Mouse (Mus musculus): ENCODE results near the gene Nek3. TPM values are rescaled to one million over a fixed set of nuclear protein-coding genes. Genes with fewer than 3 reads are reported as not detected.

Gene Nek3
- total and polyA plus RNA-seq, 3 experiments = 3.4 to 4.7 (median 4.4) TPM

DNA sequence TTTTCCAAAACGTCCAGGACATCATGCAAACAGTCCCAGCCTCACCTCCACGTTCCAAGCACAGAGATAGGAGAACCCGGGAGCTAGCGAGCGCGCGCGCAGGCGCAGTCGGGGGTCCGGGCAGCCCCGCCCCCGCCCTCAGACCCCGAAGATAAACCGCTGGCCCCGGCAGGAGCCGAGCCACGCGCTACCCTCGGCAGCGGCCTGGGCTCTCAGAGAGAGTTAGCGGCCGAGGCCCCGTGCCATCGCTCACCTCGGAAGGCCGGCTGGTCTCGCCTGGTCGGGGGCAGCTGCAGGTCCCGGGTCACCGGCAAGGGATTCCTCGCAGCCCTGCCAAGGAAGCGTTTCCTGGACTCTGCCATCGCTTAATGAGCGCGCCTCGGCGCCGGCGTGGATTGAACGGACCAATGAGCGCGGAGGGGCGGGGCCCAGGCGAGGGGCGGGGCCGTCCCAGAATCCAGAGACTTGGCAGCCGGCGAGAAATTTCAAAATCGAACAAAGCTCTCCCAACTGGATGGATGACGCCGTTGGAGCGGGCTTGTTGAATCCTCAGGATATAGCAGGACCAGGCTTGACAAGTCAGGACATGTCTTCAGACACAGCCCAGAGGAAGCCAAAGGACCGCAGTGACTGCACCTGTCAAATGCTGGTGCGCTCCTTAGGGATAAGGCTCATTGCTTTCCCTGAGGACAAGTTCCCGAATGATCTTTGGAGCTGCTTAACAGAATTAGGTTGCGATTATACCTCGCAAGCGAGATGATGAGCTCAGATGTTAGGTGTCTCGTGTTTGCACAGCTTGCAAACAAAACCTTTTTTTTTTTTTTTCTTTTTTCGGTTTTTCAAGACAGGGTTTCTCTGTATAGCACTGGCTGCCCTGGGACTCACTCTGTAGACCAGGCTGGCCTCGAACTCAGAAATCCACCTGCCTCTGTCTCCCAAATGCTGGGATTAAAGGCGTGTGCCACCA is 19.5 kb upstream of the Nek3 start, which contains the start of gene Ckap2 (continued):
- TF ChIP-seq USF2 (conservative IDR thresholded peaks at IDR 0.05; ENCODE audit: low read depth, low read length) = no peak

DNA sequence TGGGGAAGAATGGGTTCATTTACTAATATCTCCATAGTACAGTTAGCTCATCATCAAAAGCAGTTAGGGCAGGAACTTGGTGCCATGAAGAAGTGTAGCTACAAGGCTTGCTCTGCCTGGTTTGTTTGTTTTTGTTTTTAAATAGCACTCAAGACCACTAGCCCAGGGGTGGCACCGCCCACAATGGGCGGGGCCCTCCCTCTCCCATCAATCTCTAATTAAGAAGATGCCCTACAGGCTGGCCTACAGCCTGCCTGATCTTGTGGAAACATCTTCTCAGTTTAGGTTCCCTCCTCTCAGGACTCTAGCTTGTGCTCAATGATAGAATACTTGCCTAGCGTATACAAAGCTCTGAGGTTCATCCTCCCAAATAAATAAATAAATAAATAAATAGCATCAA is 18.6 kb upstream of the Nek3 start:
- peaks cover 3 to 11% of the 10 kb centered on the region in 2 experiments; a peak in 3 of 4 replicates for H3K4me1 ChIP-seq (ENCODE audit: control insufficient read depth in 1 of 2, insufficient read depth in 2 of 2)
- H3K4me3 ChIP-seq (replicated peaks in 1 of 3; ENCODE audit: low read depth in 2 of 3, low read length in 2 of 3, poor library complexity in 1 of 3) = peak overlapping the region; percentile 66 to 80 (median 77)
- peaks cover 0 to 18% of the 10 kb centered on the region in 2 experiments for H3K36me3 ChIP-seq (replicated peaks in 1 of 2; ENCODE audit: control insufficient read depth in 1 of 2, insufficient read depth in 1 of 2, low read length in 1 of 2)
- TF ChIP-seq MAZ (IDR thresholded peaks at IDR 0.05; ENCODE audit: low read depth, low read length) (0 out of 2 replicates have a peak, but pooled peaks have one; percentile 17), SMC3 (IDR thresholded peaks at IDR 0.05; ENCODE audit: low read depth, low read length) (no peak)
- peak overlapping the region; percentile 75 for H3K9ac ChIP-seq (ENCODE audit: insufficient read depth, low read depth)
- H3K27me3 ChIP-seq (replicated peaks) = peaks cover 31% of the 10 kb centered on the region
- H3K79me2 ChIP-seq (replicated peaks; ENCODE audit: control insufficient read depth, extremely low read depth, insufficient read depth, poor library complexity, severe bottlenecking) = peaks cover 10% of the 10 kb centered on the region; the same call in 1 of the 2 replicates
- peak; percentile 61 for DNase-seq (ENCODE audit: extremely low read depth)
- in situ Hi-C loops (cut with MboI; ENCODE audit: low pct_ligation_motif_present, low pct_unique_long_range_greater_than_20kb, low sequenced_read_pairs) (no loop called here), dilution Hi-C loops (cut with MboI; ENCODE audit: extremely low pct_ligation_motif_present, extremely low pct_unique_long_range_greater_than_20kb, low sequenced_read_pairs) (no loop called here)
- peak overlapping the region; percentile 79 for H3K4me2 ChIP-seq (ENCODE audit: insufficient read depth, low read depth, poor library complexity, severe bottlenecking)
- H3K9me3 ChIP-seq (replicated peaks; ENCODE audit: low read length) = no peaks in the 10 kb centered on the region
- no peak overlapping the region for H3K27ac ChIP-seq (ENCODE audit: insufficient read depth, low read depth)

DNA sequence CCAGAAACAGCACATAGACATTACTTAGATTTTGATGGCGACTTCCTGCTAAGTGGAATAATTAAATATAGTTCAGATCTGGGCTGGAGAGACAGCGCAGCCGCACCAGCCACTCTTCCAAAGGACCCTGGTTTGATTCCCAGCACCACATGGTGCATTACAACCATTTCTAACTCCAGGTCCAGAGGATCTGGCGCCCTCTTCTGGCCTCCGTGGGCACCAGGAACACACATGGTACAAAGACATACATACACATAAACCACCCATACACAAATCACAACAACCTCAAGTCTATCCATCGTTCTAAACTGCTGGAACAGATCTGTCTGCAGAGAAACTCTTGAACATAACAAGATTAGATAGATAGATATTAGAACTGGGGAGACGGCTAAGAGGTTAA is 9.7 kb upstream of the Nek3 start:
- peaks cover 8% of the 10 kb centered on the region for H3K9me3 ChIP-seq (replicated peaks; ENCODE audit: low read length)
- DNase-seq (ENCODE audit: extremely low read depth) = no peak
- peaks cover 21 to 66% of the 10 kb centered on the region in 2 experiments for H3K36me3 ChIP-seq (replicated peaks in 1 of 2; ENCODE audit: control insufficient read depth in 1 of 2, insufficient read depth in 1 of 2, low read length in 1 of 2)
- no peak overlapping the region for H3K4me2 ChIP-seq (ENCODE audit: insufficient read depth, low read depth, poor library complexity, severe bottlenecking)
- no peak overlapping the region for H3K4me3 ChIP-seq (replicated peaks in 1 of 3; ENCODE audit: low read depth in 2 of 3, low read length in 2 of 3, poor library complexity in 1 of 3)
- no peaks in the 10 kb centered on the region for H3K4me1 ChIP-seq (ENCODE audit: control insufficient read depth in 1 of 2, insufficient read depth in 2 of 2)
- TF ChIP-seq JUND (conservative IDR thresholded peaks at IDR 0.05; ENCODE audit: low read depth, low read length) = no peak
- no peak for TF ChIP-seq MXI1 (IDR thresholded peaks at IDR 0.05; ENCODE audit: low read depth, low read length)
- TF ChIP-seq CTCF (conservative IDR thresholded peaks at IDR 0.05 in 1 of 2, IDR thresholded peaks at IDR 0.05 in 1 of 2; ENCODE audit: low read depth in 2 of 2, low read length in 2 of 2) = no peak
- no peak for TF ChIP-seq ELF1 (IDR thresholded peaks at IDR 0.05; ENCODE audit: low read depth, low read length)
- no peak for TF ChIP-seq UBTF (IDR thresholded peaks at IDR 0.05; ENCODE audit: low read depth, low read length)
- TF ChIP-seq TCF12 (IDR thresholded peaks at IDR 0.05; ENCODE audit: low read depth, low read length) = no peak
- no peak for TF ChIP-seq ETS1 (conservative IDR thresholded peaks at IDR 0.05; ENCODE audit: low read depth, low read length)
- TF ChIP-seq NRF1 (IDR thresholded peaks at IDR 0.05; ENCODE audit: low read depth, low read length) = no peak
- no peak for TF ChIP-seq MYC (IDR thresholded peaks at IDR 0.05; ENCODE audit: low read depth, low read length)
- no peak for TF ChIP-seq TBP (conservative IDR thresholded peaks at IDR 0.05; ENCODE audit: low read depth, low read length)
- TF ChIP-seq ZNF384 (IDR thresholded peaks at IDR 0.05; ENCODE audit: low read depth, low read length) = no peak
- TF ChIP-seq MEF2A (IDR thresholded peaks at IDR 0.05; ENCODE audit: borderline replicate concordance, low read depth, low read length) = no peak
- TF ChIP-seq CHD2 (IDR thresholded peaks at IDR 0.05; ENCODE audit: low read length) = no peak
- no peak for TF ChIP-seq KAT2A (IDR thresholded peaks at IDR 0.05; ENCODE audit: insufficient replicate concordance, low read length)
- dilution Hi-C loops (cut with MboI; ENCODE audit: extremely low pct_ligation_motif_present, extremely low pct_unique_long_range_greater_than_20kb, low sequenced_read_pairs) = no loop called here
- H3K9ac ChIP-seq (ENCODE audit: insufficient read depth, low read depth) = no peak overlapping the region
- H3K27me3 ChIP-seq (replicated peaks) = no peaks in the 10 kb centered on the region
- no peaks in the 10 kb centered on the region for H3K79me2 ChIP-seq (replicated peaks; ENCODE audit: control insufficient read depth, extremely low read depth, insufficient read depth, poor library complexity, severe bottlenecking)
- in situ Hi-C loops (cut with MboI; ENCODE audit: low pct_ligation_motif_present, low pct_unique_long_range_greater_than_20kb, low sequenced_read_pairs) = no loop called here
- no peak overlapping the region for H3K27ac ChIP-seq (ENCODE audit: insufficient read depth, low read depth)
